Mouse (Mus musculus) adrenal gland, adult 8-10 months (tissue): ENCODE data around the gene Zfp866. TPM values are rescaled to one million over a fixed set of nuclear protein-coding genes. Genes with fewer than 3 reads are reported as not detected.

Experiments
- DNase-seq: peaks from one replicate; pipeline ENCODE4 v3.0.0; 2022
- total RNA-seq, 4 experiments: library from RNA; stranded (reverse); gene quantifications; 2 replicates each; pipeline ENCODE4 v1.2.4; 2022

Zfp866 gene
- total RNA-seq, 4 experiments from 2014 or later: 22.8 to 34.3 (median 28.7) TPM

- DNase-seq: no peak
Observed at GRCm38 (mm10) chr8:69796721-69797345, 5.9 kb upstream of the Zfp866 start.

DNA sequence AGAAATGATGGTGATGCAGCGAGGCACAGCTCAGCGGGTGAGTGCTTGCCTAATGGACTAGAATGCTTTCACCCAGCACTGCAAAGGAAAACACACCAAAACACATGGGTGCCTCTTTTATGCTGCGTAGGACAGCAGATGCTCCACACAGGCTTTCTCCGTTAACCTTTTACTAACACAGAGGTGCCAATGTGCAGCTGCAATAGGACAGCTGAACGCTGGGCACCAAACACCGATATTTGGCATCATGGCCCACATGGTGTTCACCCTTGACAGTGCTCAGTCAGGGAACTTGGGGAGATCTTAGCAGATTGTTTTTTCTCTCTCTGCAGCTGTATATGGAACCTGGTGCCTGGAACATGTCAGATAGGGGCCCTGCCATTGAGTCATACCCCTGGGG, 3.9 kb upstream of the Zfp866 start:
- no peak for DNase-seq

DNA sequence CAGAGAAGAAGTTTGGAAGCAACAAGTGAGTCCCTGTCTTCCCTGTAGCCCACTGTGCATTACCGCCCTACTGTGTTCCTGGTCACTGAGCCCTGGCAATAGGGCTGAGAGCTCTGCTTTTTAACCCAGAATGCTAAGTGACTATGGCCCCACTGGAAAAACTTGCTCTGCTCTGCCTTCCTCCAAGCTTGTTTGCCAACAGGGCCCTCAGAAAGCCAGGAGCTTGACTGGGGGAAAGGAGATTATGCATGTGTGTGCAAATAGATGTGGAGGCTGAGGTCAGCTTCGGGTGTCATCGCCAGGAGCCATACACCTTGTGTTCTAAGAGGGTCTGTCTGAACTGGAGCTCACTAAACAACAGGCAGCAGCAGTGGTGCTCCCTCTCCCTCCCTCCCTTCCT, 3.1 kb upstream of the Zfp866 start:
- DNase-seq: no peak

- no peak for DNase-seq
Observed at GRCm38 (mm10) chr8:69793666-69794065, 2.7 kb upstream of the Zfp866 start.

DNA sequence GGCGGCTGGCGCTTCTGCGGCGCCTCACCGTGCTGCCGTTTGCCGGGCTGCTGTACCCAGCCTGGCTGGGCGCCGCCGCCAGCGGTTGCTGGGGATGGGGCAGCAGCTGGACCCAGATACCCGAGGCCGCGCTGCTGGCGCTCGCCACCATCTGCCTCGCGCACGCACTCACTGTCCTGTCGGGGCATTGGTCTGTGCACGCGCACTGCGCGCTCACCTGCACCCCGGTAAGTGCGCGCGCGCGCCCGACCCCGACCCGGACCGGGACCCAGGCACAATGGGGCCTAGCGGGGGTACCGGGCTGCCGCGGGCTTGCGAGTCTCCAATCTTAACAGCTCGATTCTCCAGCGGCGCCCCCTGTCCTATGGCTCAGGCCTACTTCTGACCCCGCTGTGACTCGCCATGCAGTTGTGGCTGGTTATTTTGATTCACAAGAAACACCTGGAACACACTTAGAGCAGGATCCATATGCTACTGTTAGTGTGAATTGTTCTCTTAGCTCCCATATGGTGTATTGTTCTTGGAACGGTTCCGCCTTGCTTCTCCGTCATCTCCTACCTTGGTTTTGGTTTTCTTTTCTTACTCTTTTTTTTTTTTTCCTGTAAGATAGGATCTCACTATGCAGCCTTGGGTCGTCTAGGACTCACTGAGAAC, 564 bp upstream of the Zfp866 start:
- DNase-seq: no peak

- no peak for DNase-seq
Observed at GRCm38 (mm10) chr8:69790364-69790763, 614 bp downstream of the Zfp866 start.

- DNase-seq: no peak
Observed at GRCm38 (mm10) chr8:69789731-69790130, 1.2 kb downstream of the Zfp866 start.

DNA sequence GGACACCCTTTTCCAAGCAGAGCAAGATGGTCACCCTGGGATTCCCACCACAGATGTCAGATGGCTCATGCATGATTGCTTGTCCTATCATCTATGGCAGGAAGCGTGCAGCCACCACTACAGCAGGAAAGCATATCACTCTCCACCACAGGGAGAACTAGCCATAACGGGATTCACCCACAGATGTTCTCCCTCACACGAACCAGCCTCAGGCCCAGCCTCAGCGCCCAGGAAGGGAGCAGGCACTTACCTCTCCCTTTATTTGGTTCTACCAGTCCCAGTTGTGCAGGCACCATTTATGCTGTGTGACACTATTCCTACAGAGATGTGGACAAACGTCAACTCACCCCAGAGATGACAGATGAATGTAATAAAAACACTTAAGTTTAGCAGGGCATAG, 1.9 kb downstream of the Zfp866 start:
- DNase-seq: no peak

DNA sequence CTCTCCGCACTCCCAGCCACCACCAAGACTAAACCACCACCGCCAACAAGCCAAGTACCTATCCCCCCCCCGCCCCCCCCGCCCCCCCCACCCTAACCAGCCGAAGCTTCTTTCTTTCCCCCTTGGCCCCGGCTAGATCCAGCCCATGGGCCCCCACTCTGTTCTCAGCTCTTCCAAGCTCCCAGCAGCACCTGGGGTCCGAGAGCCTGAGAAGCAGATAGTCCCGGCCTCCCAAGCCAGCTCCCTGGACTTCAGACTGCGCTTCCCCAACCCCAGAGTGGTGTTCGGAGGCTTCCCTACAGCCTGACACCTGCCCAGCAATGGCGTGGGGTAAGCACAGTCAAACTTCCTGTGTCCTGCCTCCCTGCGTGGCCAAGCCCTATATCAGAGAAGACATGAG, 13.9 kb downstream of the Zfp866 start:
- no peak for DNase-seq

DNA sequence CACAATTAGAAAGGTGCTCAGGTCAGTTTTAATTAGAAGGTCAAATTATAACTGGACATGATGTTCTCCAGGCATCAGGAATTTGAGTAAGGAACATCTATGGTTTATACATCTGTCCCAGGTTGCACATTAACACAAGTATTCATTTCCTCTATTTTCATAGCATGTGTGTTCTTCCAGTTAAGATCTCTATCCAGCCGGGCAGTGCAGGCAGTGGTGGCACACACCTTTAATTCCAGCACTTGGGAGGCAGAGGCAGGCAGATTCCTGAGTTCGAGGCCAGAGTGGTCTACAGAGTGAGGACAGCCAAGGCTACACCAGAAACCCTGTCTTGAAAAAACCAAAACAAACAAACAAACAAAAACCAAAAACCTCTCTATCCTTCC, 15.8 kb downstream of the Zfp866 start:
- no peak for DNase-seq

GRCm38 (mm10) chr8:69774503-69775148, 16.4 kb downstream of the Zfp866 start, which contains the start of gene Gm20422:
Gene Gm20422, minus strand, starts transcription at chr8:69774886.
- peak; percentile 87 for DNase-seq

DNA sequence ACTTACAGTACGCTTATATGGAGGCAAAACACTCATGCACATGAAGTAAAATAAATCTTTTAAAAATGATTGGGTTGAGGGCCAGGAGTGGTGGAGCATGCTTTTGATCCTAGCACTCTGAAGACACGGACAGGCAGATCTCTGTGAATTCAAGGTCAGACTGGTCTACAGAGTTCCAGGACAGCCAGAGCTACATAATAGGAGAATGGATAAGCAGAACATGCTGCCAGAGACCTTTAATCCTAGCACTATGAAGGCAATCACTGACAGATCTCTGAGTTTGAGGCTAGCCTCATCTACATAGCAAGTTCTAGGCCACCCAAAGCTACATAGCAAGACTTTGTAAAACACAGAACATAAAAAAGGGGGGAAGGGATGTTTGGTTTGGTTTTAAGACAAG, 18.9 kb downstream of the Zfp866 start:
- no peak for DNase-seq

DNA sequence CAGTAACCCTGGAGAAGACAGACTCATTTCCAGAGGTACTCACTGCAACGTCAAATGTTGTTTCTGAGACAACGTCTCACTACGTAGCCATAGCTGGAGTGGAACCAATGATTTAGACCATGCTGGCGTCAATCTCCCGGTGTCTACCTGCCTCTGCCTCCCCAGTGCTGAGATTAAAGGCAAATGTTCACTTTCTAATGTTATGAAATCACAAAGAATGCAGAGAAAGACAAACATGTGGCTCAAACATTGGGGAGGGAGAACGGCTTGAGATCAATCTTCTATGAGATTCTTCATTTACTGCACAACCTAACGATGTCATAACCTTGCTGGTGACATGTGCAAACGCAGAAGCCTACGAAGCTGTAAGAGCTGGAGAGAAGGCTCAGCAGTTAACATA, 19.8 kb downstream of the Zfp866 start:
- DNase-seq: no peak

DNA sequence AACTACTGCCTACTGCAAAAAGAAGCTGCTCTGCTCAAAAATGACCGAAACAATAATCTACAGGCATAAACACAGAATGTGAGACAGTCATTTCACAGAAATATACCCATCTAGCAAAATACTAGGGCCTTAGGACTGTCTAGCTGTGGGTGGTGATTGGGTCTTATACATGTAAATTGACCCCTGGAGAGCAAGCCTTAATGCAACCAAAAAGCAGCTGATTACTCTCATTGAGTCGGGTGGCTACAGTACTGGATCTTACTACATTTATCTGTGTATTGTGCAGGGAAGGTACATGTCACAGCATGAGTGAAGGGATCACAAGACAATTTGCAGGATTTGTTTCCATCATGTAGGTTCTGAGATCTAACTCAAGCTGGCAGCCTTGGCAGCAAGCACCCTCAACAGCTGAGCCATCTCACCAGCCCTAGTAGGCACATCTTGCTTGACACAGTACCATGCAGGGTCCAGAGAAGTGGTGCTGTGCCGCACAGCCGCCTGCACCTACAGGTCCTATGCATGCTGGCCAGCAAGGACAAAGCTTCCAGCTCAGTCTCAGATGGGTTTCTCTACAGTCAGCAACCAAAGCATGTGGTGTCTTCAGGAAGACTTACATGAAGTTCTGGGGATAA, 29.0 kb downstream of the Zfp866 start:
- DNase-seq: no peak

GRCm38 (mm10) chr8:69758316-69758715, 32.7 kb downstream of the Zfp866 start:
- no peak for DNase-seq

- no peak for DNase-seq
Observed at GRCm38 (mm10) chr8:69752437-69752836, 38.5 kb downstream of the Zfp866 start.

GRCm38 (mm10) chr8:69749544-69750454, 41.2 kb downstream of the Zfp866 start, which contains the start of gene Zfp963:
Gene Zfp963, minus strand, starts transcription at chr8:69749970.
- peak; percentile 91 for DNase-seq

- no peak for DNase-seq
Observed at GRCm38 (mm10) chr8:69741231-69741630, 49.7 kb downstream of the Zfp866 start.

DNA sequence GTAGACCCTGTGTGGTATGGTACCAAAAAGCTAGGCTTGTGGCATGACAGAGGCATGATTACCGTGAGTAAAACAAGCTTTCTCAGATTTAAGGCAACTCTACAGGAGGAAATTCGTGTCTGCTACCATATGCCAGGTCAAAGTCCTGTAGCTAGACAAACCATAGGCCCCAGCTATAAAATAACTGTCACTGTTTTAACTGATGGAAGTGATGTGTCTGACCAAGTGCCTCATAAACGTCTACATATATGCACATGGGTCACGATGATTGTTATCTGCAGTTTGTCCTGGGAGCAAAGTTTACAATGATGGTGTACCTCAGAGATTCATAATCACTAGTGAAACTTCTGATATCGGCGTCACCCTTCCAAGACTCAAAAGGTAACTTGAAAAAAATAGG, 50.2 kb downstream of the Zfp866 start:
- DNase-seq: no peak

DNA sequence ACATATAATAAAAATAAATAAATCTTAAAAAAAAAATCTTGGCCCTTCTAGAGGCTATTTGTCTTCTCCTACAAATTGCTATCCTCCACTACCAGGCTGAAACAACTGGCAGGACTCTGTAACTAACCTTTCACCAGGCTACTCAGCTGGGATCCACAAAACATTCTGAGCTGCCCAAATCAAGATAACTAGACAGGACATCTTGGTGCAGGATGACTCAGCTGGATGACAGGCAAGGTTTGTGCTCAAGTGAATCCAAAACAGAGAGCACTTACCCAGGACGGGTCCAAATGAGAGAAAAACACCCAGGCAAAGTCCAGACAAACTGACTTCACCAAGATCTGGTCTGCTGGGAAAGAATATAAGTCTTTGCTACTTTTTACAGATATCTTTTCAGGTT, 55.5 kb downstream of the Zfp866 start:
- no peak for DNase-seq

DNA sequence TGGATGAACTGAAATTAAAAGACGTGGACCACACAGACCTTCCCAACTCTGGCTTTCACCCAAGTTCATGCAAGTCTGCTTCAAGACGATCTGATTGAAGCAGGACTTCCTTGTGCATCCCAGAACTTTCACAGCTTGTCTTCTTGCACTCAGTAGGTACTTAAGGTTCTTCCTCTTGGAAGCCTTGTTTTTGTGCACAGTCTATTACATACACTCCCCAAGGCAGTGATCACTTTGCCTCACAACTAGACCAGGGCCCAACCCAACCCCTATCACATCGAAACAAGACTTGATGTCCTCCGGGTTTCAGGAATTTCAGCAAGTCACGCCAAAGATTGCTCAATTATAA, 73.8 kb downstream of the Zfp866 start:
- DNase-seq: no peak
